Mouse (Mus musculus) hindbrain, embryonic 12.5 days (tissue): ENCODE results near the gene Olfr54. TPM values are rescaled to one million over a fixed set of nuclear protein-coding genes. Genes with fewer than 3 reads are reported as not detected.
A peak's percentile ranks its signal among the peaks of the same experiment; 100 is the strongest.
"Not testable (repeated sequence)": the region's sequence is repeated elsewhere in the genome, so short reads cannot be mapped to it uniquely, and the experiment has no call there.

Experiments used
- ATAC-seq: fragments of 200-750 bp; cut with Nextera tagmentation; 2 replicates; pipeline ENCODE4 v1.8.0; 2017; ENCODE audit warnings: moderate TSS enrichment; ENCODE audit not compliant: low FRiP score
- H3K27ac ChIP-seq: fragments of 300-500 bp; sonication (generic); 2 replicates; pipeline ENCODE4 v1.5.1; 2016; ENCODE audit warnings: mild to moderate bottlenecking
- H3K27me3 ChIP-seq: fragments of 300-500 bp; sonication (generic); 2 replicates; pipeline ENCODE4 v1.6.1; 2016; ENCODE audit warnings: mild to moderate bottlenecking
- H3K36me3 ChIP-seq: fragments of 300-500 bp; sonication (generic); 2 replicates; pipeline ENCODE4 v1.6.1; 2016; ENCODE audit warnings: mild to moderate bottlenecking
- H3K4me1 ChIP-seq: fragments of 300-500 bp; sonication (generic); 2 replicates; pipeline ENCODE4 v1.6.1; 2016
- H3K4me2 ChIP-seq: fragments of 300-500 bp; sonication (generic); replicated peaks from 2 replicates; pipeline ENCODE4 v1.6.1; 2016; ENCODE audit warnings: mild to moderate bottlenecking
- H3K4me3 ChIP-seq: fragments of 300-500 bp; sonication (generic); 2 replicates; pipeline ENCODE4 v1.5.1; 2016; ENCODE audit warnings: mild to moderate bottlenecking
- H3K9ac ChIP-seq: fragments of 300-500 bp; sonication (generic); 2 replicates; pipeline ENCODE4 v1.6.1; 2016; ENCODE audit warnings: mild to moderate bottlenecking, moderate library complexity
- H3K9me3 ChIP-seq: fragments of 300-500 bp; sonication (generic); replicated peaks from 2 replicates; pipeline ENCODE4 v1.6.1; 2016; ENCODE audit warnings: mild to moderate bottlenecking
- WGBS: fragments of 180-500 bp; shearing (Covaris S2); methylation state at CpG from one replicate; pipeline ENCODE4 v1.1.7; 2016; 5-methylcytosine and 5-hydroxymethylcytosine counted together
- polyA plus RNA-seq: library from polyadenylated mRNA; unstranded; fragments of >200 nt; fragmentation: Nextera tagmentation; extraction: Ambion mirVana; gene quantifications from 2 replicates; pipeline ENCODE4 v1.2.1, GENCODE M21; 2016

Olfr54 gene
- polyA plus RNA-seq, 1 experiment from 2014 or later: not detected

DNA sequence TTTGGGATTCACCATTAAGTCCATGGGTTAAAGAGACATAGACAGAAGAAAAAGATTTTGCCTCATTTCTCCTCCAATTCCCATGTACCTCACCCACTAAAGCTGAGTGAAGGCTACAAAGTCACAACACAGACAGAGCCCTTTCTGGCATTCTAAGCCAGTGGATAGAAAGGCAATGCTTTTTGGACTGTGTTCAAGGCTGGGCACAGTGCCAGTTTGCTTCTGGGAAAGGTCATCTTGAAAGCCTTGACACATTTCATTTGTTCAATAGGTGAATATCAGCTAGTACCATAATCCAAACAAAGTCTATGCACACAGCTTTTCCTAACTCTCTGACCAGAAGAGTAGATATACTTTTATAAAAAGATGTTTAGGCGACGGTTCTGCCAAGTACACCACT is 21.9 kb downstream of the Olfr54 start:
- no peaks in the 10 kb centered on the region for H3K36me3 ChIP-seq
- WGBS: 89% methylated on average over 2 of the region's 2 CpGs
- H3K4me1 ChIP-seq: no peaks in the 10 kb centered on the region
- no peak overlapping the region for H3K4me3 ChIP-seq
- H3K9me3 ChIP-seq: no peaks in the 10 kb centered on the region
- H3K27me3 ChIP-seq: no peaks in the 10 kb centered on the region
- H3K4me2 ChIP-seq: no peak overlapping the region
- no peak overlapping the region for H3K27ac ChIP-seq
- no peak overlapping the region for H3K9ac ChIP-seq
- ATAC-seq: no peak

DNA sequence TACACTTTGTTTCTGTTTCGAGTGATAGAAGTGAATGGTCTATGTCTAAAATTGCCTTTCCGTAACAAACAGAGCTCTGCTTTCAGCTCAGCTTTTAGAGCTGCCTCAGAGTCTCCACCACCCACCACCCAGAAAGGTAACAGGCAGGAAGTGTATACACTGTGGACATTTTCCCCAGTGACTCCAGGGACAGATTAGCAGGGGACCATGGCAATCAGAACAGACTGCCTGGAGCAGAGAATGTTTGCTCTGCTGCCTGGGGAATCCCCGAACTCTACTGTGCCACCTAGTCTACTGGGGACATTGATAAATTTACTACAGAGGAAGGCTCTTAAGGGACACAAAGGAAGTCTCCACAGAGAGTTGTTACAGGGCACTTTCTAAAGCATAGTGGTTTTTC is 30.7 kb downstream of the Olfr54 start:
- not testable (repeated sequence) for H3K9me3 ChIP-seq, H3K9ac ChIP-seq, H3K4me1 ChIP-seq, H3K27me3 ChIP-seq, H3K4me2 ChIP-seq, H3K27ac ChIP-seq, H3K4me3 ChIP-seq, H3K36me3 ChIP-seq, ATAC-seq
- WGBS: 74% methylated on average over 3 of the region's 3 CpGs

GRCm38 (mm10) chr11:51047809-51048208 is 33.8 kb downstream of the Olfr54 start, which contains the start of gene Olfr1375:
TSS of gene Olfr1375 (plus strand) at chr11:51048109.
- not testable (repeated sequence) for H3K27me3 ChIP-seq, H3K27ac ChIP-seq, H3K4me3 ChIP-seq, H3K4me1 ChIP-seq, H3K4me2 ChIP-seq, H3K9me3 ChIP-seq, ATAC-seq, H3K36me3 ChIP-seq, H3K9ac ChIP-seq
- 82% methylated on average over 3 of the region's 3 CpGs for WGBS

DNA sequence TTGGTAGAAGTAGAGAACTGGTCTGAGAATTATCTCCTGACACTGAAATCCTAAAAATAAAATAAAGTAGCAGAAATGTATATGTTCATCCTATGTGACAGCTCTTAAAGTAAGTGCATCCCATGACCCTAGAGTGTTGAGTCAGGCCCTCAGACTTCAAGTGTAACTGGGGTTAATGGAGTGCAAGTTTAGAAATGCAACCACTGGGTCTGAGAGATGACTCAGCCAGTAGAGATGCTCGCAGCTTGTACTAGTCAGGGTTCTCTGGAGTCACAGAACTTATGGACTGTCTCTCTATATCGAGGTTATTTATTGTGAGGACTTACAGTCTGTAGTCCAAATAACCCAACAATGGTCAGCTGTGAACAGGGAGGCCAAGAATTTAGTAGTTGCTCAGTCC is 37.6 kb downstream of the Olfr54 start:
- Histone ChIP-seq H3K36me3 (no peaks in the 10 kb centered on the region), H3K27ac (no peak overlapping the region), H3K9me3 (no peaks in the 10 kb centered on the region), H3K4me3 (no peak overlapping the region), H3K9ac (no peak overlapping the region), H3K4me1 (no peaks in the 10 kb centered on the region), H3K4me2 (no peak overlapping the region), H3K27me3 (no peaks in the 10 kb centered on the region)
- no peak for ATAC-seq
- WGBS: 67% methylated on average over 2 of the region's 2 CpGs

- Histone ChIP-seq H3K27me3 (no peaks in the 10 kb centered on the region), H3K4me3 (no peak overlapping the region), H3K9ac (no peak overlapping the region), H3K27ac (no peak overlapping the region), H3K36me3 (no peaks in the 10 kb centered on the region), H3K9me3 (no peaks in the 10 kb centered on the region), H3K4me1 (no peaks in the 10 kb centered on the region), H3K4me2 (no peak overlapping the region)
- WGBS: 44% methylated on average over 3 of the region's 3 CpGs
- ATAC-seq: no peak
These were observed 39.2 kb downstream of the Olfr54 start for GRCm38 (mm10) chr11:51053230-51053629.

DNA sequence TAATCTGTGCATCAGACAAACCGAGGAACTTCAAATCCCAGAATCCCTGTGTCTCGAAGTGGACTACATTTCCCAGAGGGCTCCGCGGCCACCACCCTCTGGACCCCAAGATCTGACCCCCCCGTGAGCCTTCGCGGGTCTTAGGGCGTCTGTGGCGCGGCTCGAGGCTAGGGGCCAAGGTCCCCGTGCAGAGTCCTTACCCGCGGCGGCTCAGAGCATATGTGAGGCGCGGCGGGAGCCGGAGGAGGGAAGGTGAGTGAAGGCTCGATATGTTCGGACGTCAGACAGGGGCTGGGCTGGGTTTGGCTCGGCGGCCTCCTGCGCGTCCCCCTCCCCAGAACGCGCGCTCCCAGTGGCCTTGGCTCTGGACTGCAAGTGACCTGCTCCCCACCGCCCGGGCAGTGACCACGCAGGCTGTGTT is 45.1 kb downstream of the Olfr54 start, which contains the start of gene Zfp354a:
TSS of gene Zfp354a (plus strand) at position 107 of the 421 bp plus-strand sequence.
- peak within 1 kb of the TSS; percentile 79 for H3K4me3 ChIP-seq
- peak within 1 kb of the TSS; percentile 37; the same call in 1 of the 2 replicates for H3K27ac ChIP-seq
- under 1% methylated on average over 32 of the region's 32 CpGs for WGBS
- H3K9ac ChIP-seq: peak within 1 kb of the TSS; percentile 84
- ATAC-seq: peak; percentile 91
- H3K4me2 ChIP-seq: peak within 1 kb of the TSS; percentile 84
- no peaks in the 10 kb centered on the region for H3K27me3 ChIP-seq
- H3K9me3 ChIP-seq: no peaks in the 10 kb centered on the region
- peaks cover 13% of the 10 kb centered on the region for H3K36me3 ChIP-seq
- peaks cover 9% of the 10 kb centered on the region for H3K4me1 ChIP-seq

DNA sequence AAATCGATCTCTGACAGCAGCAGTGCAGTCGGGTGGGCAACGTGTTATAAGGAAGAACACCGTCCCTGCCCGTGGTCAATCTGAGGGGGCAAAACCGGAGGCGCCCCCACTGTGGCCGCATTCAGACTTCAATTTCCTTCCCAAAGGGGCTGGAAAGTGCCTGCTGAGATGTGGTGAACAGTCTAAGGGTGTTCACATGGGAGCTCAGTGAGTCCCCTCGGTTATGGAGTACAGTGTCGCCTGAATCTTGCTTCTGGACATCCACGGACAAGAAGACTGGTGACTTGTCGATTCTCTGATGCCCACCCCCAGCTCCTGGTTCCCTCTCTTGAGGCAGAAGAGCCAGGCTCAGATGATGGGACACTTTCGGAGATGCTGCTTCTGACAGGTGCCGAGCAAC is 45.6 kb downstream of the Olfr54 start:
- no peaks in the 10 kb centered on the region for H3K27me3 ChIP-seq
- ATAC-seq: peak; percentile 68
- no peak overlapping the region for H3K27ac ChIP-seq
- WGBS: 18% methylated on average over 14 of the region's 14 CpGs
- peaks cover 9% of the 10 kb centered on the region for H3K4me1 ChIP-seq
- H3K4me3 ChIP-seq: peak overlapping the region; percentile 79
- no peaks in the 10 kb centered on the region for H3K9me3 ChIP-seq
- H3K36me3 ChIP-seq: peaks cover 14% of the 10 kb centered on the region
- H3K4me2 ChIP-seq: peak overlapping the region; percentile 84
- H3K9ac ChIP-seq: peak overlapping the region; percentile 84

GRCm38 (mm10) chr11:51060981-51061380 is 46.9 kb downstream of the Olfr54 start:
- 97% methylated on average over 6 of the region's 6 CpGs for WGBS
- Histone ChIP-seq H3K9me3 (no peaks in the 10 kb centered on the region), H3K4me3 (no peak overlapping the region), H3K9ac (no peak overlapping the region), H3K4me2 (no peak overlapping the region), H3K27me3 (no peaks in the 10 kb centered on the region), H3K27ac (no peak overlapping the region), H3K36me3 (peaks cover 24% of the 10 kb centered on the region), H3K4me1 (peaks cover 9% of the 10 kb centered on the region)
- ATAC-seq: no peak

DNA sequence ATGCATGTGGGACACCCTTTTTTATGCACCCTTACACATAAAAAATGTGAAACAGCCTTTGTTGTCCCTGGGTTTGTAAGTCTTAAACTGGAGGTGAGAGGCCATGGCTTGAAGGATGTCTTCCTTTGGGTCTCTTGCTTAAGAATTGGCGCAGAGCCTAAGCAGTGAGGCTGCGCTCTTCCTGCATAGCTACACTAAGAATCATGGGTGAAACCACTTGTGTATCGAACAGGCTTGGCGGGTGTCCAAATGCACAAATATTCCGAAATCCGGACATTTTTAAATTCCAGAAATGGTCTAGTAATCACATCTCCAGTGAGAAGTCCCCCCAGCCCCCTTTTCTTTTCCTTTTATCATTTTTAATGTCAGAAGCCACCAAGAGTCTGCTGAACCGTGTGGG is 49.2 kb downstream of the Olfr54 start:
- WGBS: 95% methylated on average over 7 of the region's 7 CpGs
- H3K9ac ChIP-seq: no peak overlapping the region
- H3K4me3 ChIP-seq: no peak overlapping the region
- no peak for ATAC-seq
- peaks cover 9% of the 10 kb centered on the region for H3K4me1 ChIP-seq
- H3K27me3 ChIP-seq: no peaks in the 10 kb centered on the region
- no peak overlapping the region for H3K27ac ChIP-seq
- peaks cover 45% of the 10 kb centered on the region for H3K36me3 ChIP-seq
- H3K4me2 ChIP-seq: no peak overlapping the region
- H3K9me3 ChIP-seq: no peaks in the 10 kb centered on the region

- WGBS: 91% methylated on average over 8 of the region's 8 CpGs
- peaks cover 51% of the 10 kb centered on the region for H3K36me3 ChIP-seq
These were observed 49.8 kb downstream of the Olfr54 start for GRCm38 (mm10) chr11:51063841-51064240.

More at GRCm38 (mm10) chr11:51063841-51064240, 49.8 kb downstream of the Olfr54 start:
- H3K9me3 ChIP-seq: no peaks in the 10 kb centered on the region
- peaks cover 9% of the 10 kb centered on the region for H3K4me1 ChIP-seq
- no peak overlapping the region for H3K9ac ChIP-seq
- no peaks in the 10 kb centered on the region for H3K27me3 ChIP-seq
- ATAC-seq: no peak
- no peak overlapping the region for H3K4me2 ChIP-seq
- H3K4me3 ChIP-seq: no peak overlapping the region
- no peak overlapping the region for H3K27ac ChIP-seq

Other genes starting within 250 kb of the Olfr54 start
- gene Zfp354c, start 186.5 kb upstream of the Olfr54 start, polyA plus RNA-seq: 51.8 and 59.3 TPM in 2 replicates
- gene Zfp879, start 172.7 kb upstream of the Olfr54 start, polyA plus RNA-seq: 0.75 and 0.79 TPM in 2 replicates
- gene Grm6, start 163.6 kb upstream of the Olfr54 start, polyA plus RNA-seq: not detected in 2 replicates
- gene Zfp454, start 126.6 kb upstream of the Olfr54 start, polyA plus RNA-seq: 14.1 and 15.5 TPM in 2 replicates
- gene Zfp2, start 98.1 kb upstream of the Olfr54 start, polyA plus RNA-seq: 35.0 and 37.3 TPM in 2 replicates
- gene Zfp354b, start 82.6 kb upstream of the Olfr54 start, polyA plus RNA-seq: 1.4 and 3.1 TPM in 2 replicates
- gene 4933414I15Rik, start 70.5 kb upstream of the Olfr54 start, polyA plus RNA-seq: not detected in 2 replicates
- not detected in 2 replicates for gene Prop1, start 60.5 kb upstream of the Olfr54 start, polyA plus RNA-seq
- gene Olfr1378, start 47.7 kb upstream of the Olfr54 start, polyA plus RNA-seq: not detected in 2 replicates
- gene Olfr1377, start 32.3 kb upstream of the Olfr54 start, polyA plus RNA-seq: not detected in 2 replicates
- not detected in 2 replicates for gene Olfr51, start 10.6 kb upstream of the Olfr54 start, polyA plus RNA-seq
- not detected in 2 replicates for gene Olfr1375, start 33.9 kb downstream of the Olfr54 start, polyA plus RNA-seq
- gene Zfp354a, start 45.0 kb downstream of the Olfr54 start, polyA plus RNA-seq: 10.1 and 10.3 TPM in 2 replicates
- gene Gm12569, start 206.2 kb downstream of the Olfr54 start, polyA plus RNA-seq: not detected in 2 replicates
- gene Clk4, start 247.5 kb downstream of the Olfr54 start, polyA plus RNA-seq: 150 and 161 TPM in 2 replicates
- gene BC049762, start 248.8 kb downstream of the Olfr54 start, polyA plus RNA-seq: 0.25 TPM in 1 of 2 replicates, not detected in the other